Mouse (Mus musculus) liver, postnatal 0 days (tissue): ENCODE measurements at regions not wholly inside any gene's neighbourhood (a gene's known extent, or its start where the extent isn't known, plus 50 kb on each side); places are given as distances from the start of the nearest gene placed in this dataset.

Experiments
- ATAC-seq: fragments of 200-750 bp; cut with Nextera tagmentation; 2 replicates; pipeline ENCODE4 v1.8.0; 2017; ENCODE audit warnings: mild to moderate bottlenecking, moderate library complexity
- DNase-seq: peaks from one replicate; pipeline ENCODE4 v3.0.0-alpha.2; 2016
- H3K27ac ChIP-seq: fragments of 300-500 bp; sonication (generic); 2 replicates; pipeline ENCODE4 v1.5.1; 2014; ENCODE audit warnings: antibody characterized with exemption, moderate library complexity, mild to moderate bottlenecking, low read depth
- H3K27me3 ChIP-seq: fragments of 300-500 bp; sonication (generic); 2 replicates; pipeline ENCODE4 v1.6.1; 2014; ENCODE audit warnings: low read length, control low read depth, mixed read lengths; ENCODE audit not compliant: insufficient read depth
- H3K36me3 ChIP-seq: fragments of 300-500 bp; sonication (generic); replicated peaks from 2 replicates; pipeline ENCODE4 v1.6.1; 2014; ENCODE audit warnings: mild to moderate bottlenecking, control low read depth, low read length, moderate library complexity, mixed read lengths; ENCODE audit not compliant: insufficient read depth
- H3K4me1 ChIP-seq: fragments of 300-500 bp; sonication (generic); 2 replicates; pipeline ENCODE4 v1.6.1; 2014; ENCODE audit warnings: antibody characterized with exemption, mild to moderate bottlenecking, control low read depth; ENCODE audit not compliant: insufficient read depth
- H3K4me2 ChIP-seq: fragments of 300-500 bp; sonication (generic); 2 replicates; pipeline ENCODE4 v1.6.1; 2014; ENCODE audit warnings: low read depth, mild to moderate bottlenecking, low read length, moderate library complexity, mixed read lengths
- H3K4me3 ChIP-seq: fragments of 300-500 bp; sonication (generic); 2 replicates; pipeline ENCODE4 v1.5.1; 2014; ENCODE audit warnings: low read depth, low read length
- H3K9ac ChIP-seq: fragments of 300-500 bp; sonication (generic); replicated peaks from 2 replicates; pipeline ENCODE4 v1.6.1; 2014; ENCODE audit warnings: mild to moderate bottlenecking, moderate library complexity
- H3K9me3 ChIP-seq: fragments of 300-500 bp; sonication (generic); 2 replicates; pipeline ENCODE4 v1.6.1; 2016; ENCODE audit warnings: mild to moderate bottlenecking, control low read depth, low read length, mixed read lengths
- CTCF ChIP-seq: sonication (generic); IDR thresholded peaks from 2 replicates; pipeline ENCODE4 v1.5.1; 2016; ENCODE audit warnings: antibody characterized with exemption, low read depth
- EP300 ChIP-seq: IDR thresholded peaks from 2 replicates; pipeline ENCODE4 v1.6.1; 2016; ENCODE audit warnings: antibody characterized with exemption, low read depth, mild to moderate bottlenecking
- WGBS: fragments of 180-500 bp; shearing (Covaris S2); extraction: QIAGEN DNeasy Blood & Tissue Kit; methylation state at CpG from one replicate; pipeline ENCODE4 v1.1.7; 2014; ENCODE audit not compliant: insufficient replicate concordance; 5-methylcytosine and 5-hydroxymethylcytosine counted together

- TF ChIP-seq CTCF (peak; percentile 0; the same call in 1 of the 2 replicates), EP300 (no peak; the same call in 1 of the 2 replicates)
- peak; percentile 97 for ATAC-seq
- Histone ChIP-seq H3K36me3 (no peaks in the 10 kb centered on the region), H3K27ac (peak overlapping the region; percentile 97), H3K9me3 (no peaks in the 10 kb centered on the region), H3K4me2 (peak overlapping the region; percentile 67), H3K9ac (peak overlapping the region; percentile 81), H3K4me1 (peaks cover 6% of the 10 kb centered on the region), H3K27me3 (no peaks in the 10 kb centered on the region), H3K4me3 (peak overlapping the region; percentile 67)
- DNase-seq = peak; percentile 99
- WGBS = under 1% methylated on average over 58 of the region's 58 CpGs
Observed at GRCm38 (mm10) chr15:85634322-85635141, 52.3 kb upstream of the Wnt7b start.

- Histone ChIP-seq H3K4me3 (peak overlapping the region; percentile 67; the same call in 1 of the 2 replicates), H3K27ac (peak overlapping the region; percentile 97), H3K36me3 (no peaks in the 10 kb centered on the region), H3K4me2 (peak overlapping the region; percentile 67), H3K4me1 (peaks cover 6% of the 10 kb centered on the region), H3K27me3 (no peaks in the 10 kb centered on the region), H3K9ac (peak overlapping the region; percentile 81), H3K9me3 (no peaks in the 10 kb centered on the region)
- TF ChIP-seq EP300 (no peak), CTCF (no peak)
- no peak for ATAC-seq
- DNase-seq = no peak
- WGBS = 62% methylated on average over 6 of the region's 6 CpGs
Observed at GRCm38 (mm10) chr15:85635425-85635824, 53.2 kb upstream of the Wnt7b start.

- 63% methylated on average over 2 of the region's 2 CpGs for WGBS
- Histone ChIP-seq H3K4me2 (no peak overlapping the region), H3K36me3 (no peaks in the 10 kb centered on the region), H3K4me3 (no peak overlapping the region), H3K27ac (no peak overlapping the region), H3K4me1 (peaks cover 6% of the 10 kb centered on the region), H3K9ac (no peak overlapping the region), H3K27me3 (no peaks in the 10 kb centered on the region), H3K9me3 (no peaks in the 10 kb centered on the region)
- ATAC-seq = no peak
- DNase-seq = no peak
- no peak for TF ChIP-seq EP300
- TF ChIP-seq CTCF = no peak
Observed at GRCm38 (mm10) chr15:85639566-85639965, 57.3 kb upstream of the Wnt7b start.

DNA sequence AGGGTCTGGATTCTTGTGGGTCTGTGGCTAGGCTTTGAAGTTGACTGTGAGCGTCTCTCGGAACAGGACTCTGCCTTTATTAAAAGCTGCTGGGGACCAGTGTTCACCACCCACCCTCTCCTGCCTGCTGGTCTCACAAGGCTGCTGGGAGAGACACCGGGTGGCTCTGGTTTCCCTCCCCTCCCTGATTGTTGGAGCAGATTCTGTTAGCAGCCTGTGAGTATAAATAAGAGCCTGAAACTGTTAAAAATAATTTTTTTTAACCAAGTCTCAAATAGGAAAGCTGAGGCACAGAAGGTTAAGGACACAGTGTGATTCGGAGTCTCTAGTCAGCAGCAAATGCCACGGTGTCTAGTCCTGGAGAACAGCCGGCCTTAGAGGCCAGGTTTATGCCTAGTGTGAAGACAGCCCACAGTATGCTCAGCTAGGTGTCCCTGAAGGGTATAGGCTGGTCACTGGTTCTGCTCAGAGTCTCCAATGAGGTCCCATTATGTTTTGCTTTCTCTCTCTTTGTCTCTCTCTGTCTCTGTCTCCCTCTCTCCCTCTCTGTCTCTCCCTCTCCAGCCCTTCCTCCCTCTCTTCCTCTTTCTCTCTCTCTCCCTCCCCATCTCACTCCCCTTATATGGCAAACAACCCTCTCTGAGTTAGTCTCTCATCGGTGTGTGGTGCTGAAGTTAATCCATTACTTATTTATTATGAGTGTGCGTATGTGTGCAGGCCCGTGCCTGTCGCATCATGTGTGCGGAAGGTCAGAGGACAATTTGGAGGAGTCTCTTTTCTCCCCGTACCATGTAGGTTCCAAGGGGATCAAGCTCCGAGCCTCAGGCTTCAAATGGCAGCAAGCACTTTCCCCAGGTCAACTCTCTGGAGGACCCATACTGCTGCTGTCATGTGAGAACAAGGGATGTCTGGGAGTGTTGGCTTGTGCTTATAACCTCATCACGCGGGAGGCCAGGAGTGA, 59.1 kb upstream of the Wnt7b start:
- Histone ChIP-seq H3K27me3 (0 out of 2 replicates have a peak, but pooled peaks cover 14% of the 10 kb centered on the region), H3K27ac (no peak overlapping the region), H3K4me1 (peaks cover 5% of the 10 kb centered on the region), H3K4me3 (no peak overlapping the region), H3K9me3 (no peaks in the 10 kb centered on the region), H3K36me3 (no peaks in the 10 kb centered on the region), H3K9ac (no peak overlapping the region), H3K4me2 (no peak overlapping the region)
- ATAC-seq (no peak), DNase-seq (no peak)
- WGBS = 69% methylated on average over 15 of the region's 15 CpGs
- no peak for TF ChIP-seq EP300
- no peak for TF ChIP-seq CTCF

DNA sequence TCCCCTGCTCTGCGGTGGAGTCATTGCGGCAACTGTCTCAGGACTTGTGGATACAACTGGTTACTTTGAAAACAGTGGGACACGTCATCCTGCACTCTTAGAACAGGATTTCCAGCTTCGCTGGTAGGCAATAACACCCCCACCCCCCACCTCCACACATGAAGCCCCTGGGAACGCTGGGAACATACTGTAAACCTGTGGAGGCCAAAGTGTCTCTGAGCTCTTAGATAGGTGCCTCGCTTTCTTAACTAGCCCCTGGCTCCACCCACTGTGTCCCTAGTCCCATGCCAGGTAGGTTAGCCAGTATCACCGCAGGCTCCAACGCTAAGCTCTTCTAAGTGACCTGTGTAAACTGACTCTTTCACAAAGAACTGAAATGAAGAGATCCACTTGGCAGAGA, 63.1 kb upstream of the Wnt7b start:
- Histone ChIP-seq H3K27me3 (peaks cover 14% of the 10 kb centered on the region; the same call in 1 of the 2 replicates), H3K27ac (no peak overlapping the region), H3K36me3 (no peaks in the 10 kb centered on the region), H3K4me3 (peak overlapping the region; percentile 52), H3K9me3 (no peaks in the 10 kb centered on the region), H3K4me1 (peaks cover 10% of the 10 kb centered on the region), H3K4me2 (peak overlapping the region; percentile 74), H3K9ac (0 out of 2 replicates have a peak overlapping the region, but pooled peaks have one; percentile 72)
- ATAC-seq (no peak), DNase-seq (no peak)
- 57% methylated on average over 8 of the region's 8 CpGs for WGBS
- TF ChIP-seq EP300 (no peak), CTCF (no peak)
